Mouse (Mus musculus) olfactory bulb, adult 2 months (tissue): Measurements from ENCODE around the gene Ccdc85c. TPM values are rescaled to one million over a fixed set of nuclear protein-coding genes. Genes with fewer than 3 reads are reported as not detected.

ENCODE experiments used
- H3K27ac ChIP-seq: fragments of 200-500 bp; 2 replicates; pipeline ENCODE4 v1.5.1; 2012; ENCODE audit warnings: low read depth, low read length; ENCODE audit not compliant: insufficient read depth
- H3K4me1 ChIP-seq: fragments of 200-500 bp; 2 replicates; pipeline ENCODE4 v1.6.1; 2012; ENCODE audit warnings: low read length; ENCODE audit not compliant: control insufficient read depth, insufficient read depth
- H3K4me3 ChIP-seq: fragments of 200-500 bp; 2 replicates; pipeline ENCODE4 v1.5.1; 2012; ENCODE audit warnings: mild to moderate bottlenecking, low read depth, low read length, moderate library complexity; ENCODE audit not compliant: insufficient read depth
- CTCF ChIP-seq: fragments of 200-500 bp; IDR thresholded peaks from 2 replicates; pipeline ENCODE4 v1.5.1; 2012; ENCODE audit warnings: low read depth, mild to moderate bottlenecking, low read length, moderate library complexity; ENCODE audit not compliant: insufficient read depth
- POLR2A ChIP-seq: fragments of 200-500 bp; IDR thresholded peaks from 2 replicates; pipeline ENCODE4 v1.6.1; 2012; ENCODE audit warnings: mild to moderate bottlenecking, low read depth, low read length, moderate library complexity; ENCODE audit not compliant: insufficient read depth
- WGBS: fragments of 180-500 bp; shearing (Covaris S2); methylation state at CpG from one replicate; pipeline ENCODE4 v1.1.7; 2018; 5-methylcytosine and 5-hydroxymethylcytosine counted together
- polyA plus RNA-seq: library from polyadenylated mRNA; stranded (reverse); fragments of >200 nt; gene quantifications from 2 replicates; pipeline ENCODE4 v1.2.4, GENCODE M21; 2012; ENCODE audit warnings: low replicate concordance; ENCODE audit not compliant: missing spikeins, insufficient read depth, insufficient read length

Ccdc85c gene
- polyA plus RNA-seq, 1 experiment, result not detected

- Histone ChIP-seq H3K4me1 (peaks cover 65% of the 10 kb centered on the region), H3K27ac (no peak overlapping the region), H3K4me3 (peak overlapping the region; percentile 23)
- WGBS, result 39% methylated on average over 7 of the region's 7 CpGs
- TF ChIP-seq POLR2A (no peak), CTCF (no peak)
These were observed 3.0 kb downstream of the Ccdc85c start for GRCm38 (mm10) chr12:108272143-108272635.

- no peak overlapping the region for H3K27ac ChIP-seq
- H3K4me3 ChIP-seq, result peak overlapping the region; percentile 23; the same call in 1 of the 2 replicates
- peaks cover 64% of the 10 kb centered on the region for H3K4me1 ChIP-seq
- no peak for TF ChIP-seq CTCF
- no peak for TF ChIP-seq POLR2A
- WGBS, result 64% methylated on average over 16 of the region's 16 CpGs
These were observed 3.7 kb downstream of the Ccdc85c start for GRCm38 (mm10) chr12:108271351-108272142.

- TF ChIP-seq CTCF, result no peak
- TF ChIP-seq POLR2A, result no peak
- no peak overlapping the region for H3K4me3 ChIP-seq
- H3K4me1 ChIP-seq, result peaks cover 74% of the 10 kb centered on the region
- WGBS, result 48% methylated on average over 13 of the region's 13 CpGs
- H3K27ac ChIP-seq, result no peak overlapping the region
These were observed 4.8 kb downstream of the Ccdc85c start for GRCm38 (mm10) chr12:108270240-108270919.

GRCm38 (mm10) chr12:108269699-108270098 lies 5.5 kb downstream of the Ccdc85c start:
- TF ChIP-seq POLR2A (no peak), CTCF (no peak)
- H3K4me1 ChIP-seq, result peaks cover 78% of the 10 kb centered on the region
- H3K4me3 ChIP-seq, result no peak overlapping the region
- H3K27ac ChIP-seq, result no peak overlapping the region
- WGBS, result 83% methylated on average over 5 of the region's 5 CpGs

GRCm38 (mm10) chr12:108268970-108269369 lies 6.3 kb downstream of the Ccdc85c start:
- 87% methylated on average over 10 of the region's 10 CpGs for WGBS
- H3K4me1 ChIP-seq, result peaks cover 79% of the 10 kb centered on the region
- TF ChIP-seq CTCF, result no peak
- no peak overlapping the region for H3K27ac ChIP-seq
- H3K4me3 ChIP-seq, result no peak overlapping the region

GRCm38 (mm10) chr12:108267653-108268052 lies 7.6 kb downstream of the Ccdc85c start:
- H3K4me3 ChIP-seq, result no peak overlapping the region
- 86% methylated on average over 7 of the region's 7 CpGs for WGBS
- peaks cover 80% of the 10 kb centered on the region for H3K4me1 ChIP-seq
- no peak overlapping the region for H3K27ac ChIP-seq
- TF ChIP-seq CTCF (no peak), POLR2A (no peak)

- TF ChIP-seq POLR2A, result 0 out of 2 replicates have a peak, but pooled peaks have one; percentile 11
- TF ChIP-seq CTCF, result no peak
- Histone ChIP-seq H3K4me3 (peak overlapping the region; percentile 9), H3K27ac (peak overlapping the region; percentile 78), H3K4me1 (peaks cover 67% of the 10 kb centered on the region)
- 36% methylated on average over 27 of the region's 27 CpGs for WGBS
These were observed 9.2 kb downstream of the Ccdc85c start for GRCm38 (mm10) chr12:108265831-108266619.

- no peak for TF ChIP-seq POLR2A
- no peak for TF ChIP-seq CTCF
- WGBS, result 87% methylated on average over 7 of the region's 7 CpGs
- peaks cover 70% of the 10 kb centered on the region for H3K4me1 ChIP-seq
- no peak overlapping the region for H3K4me3 ChIP-seq
- no peak overlapping the region for H3K27ac ChIP-seq
These were observed 10.3 kb downstream of the Ccdc85c start for GRCm38 (mm10) chr12:108264918-108265317.
